Mouse (Mus musculus) midbrain, postnatal 0 days (tissue): ENCODE results near the gene Podn. TPM values are rescaled to one million over a fixed set of nuclear protein-coding genes. Genes with fewer than 3 reads are reported as not detected.

Experiments
- ATAC-seq: fragments of 200-750 bp; cut with Nextera tagmentation; 2 replicates; pipeline ENCODE4 v1.8.0; 2017; ENCODE audit warnings: moderate number of reproducible peaks, mild to moderate bottlenecking, moderate TSS enrichment, moderate library complexity; ENCODE audit not compliant: low FRiP score
- DNase-seq: peaks from one replicate; pipeline ENCODE4 v3.0.0-alpha.2; 2015; ENCODE audit warnings: low spot score
- H3K27ac ChIP-seq: fragments of 300-500 bp; sonication (generic); 2 replicates; pipeline ENCODE4 v1.5.1; 2014; ENCODE audit warnings: low read depth, mild to moderate bottlenecking, low read length, mixed read lengths
- H3K27me3 ChIP-seq: fragments of 300-500 bp; sonication (generic); 2 replicates; pipeline ENCODE4 v1.6.1; 2014; ENCODE audit warnings: low read length, control low read depth, mixed read lengths; ENCODE audit not compliant: insufficient read depth
- H3K36me3 ChIP-seq: fragments of 300-500 bp; sonication (generic); 2 replicates; pipeline ENCODE4 v1.6.1; 2014; ENCODE audit warnings: low read length, control low read depth, mixed read lengths; ENCODE audit not compliant: insufficient read depth
- H3K4me1 ChIP-seq: fragments of 300-500 bp; sonication (generic); 2 replicates; pipeline ENCODE4 v1.6.1; 2014; ENCODE audit warnings: mild to moderate bottlenecking, control low read depth, antibody characterized with exemption, low read length, mixed read lengths; ENCODE audit not compliant: insufficient read depth
- H3K4me2 ChIP-seq: fragments of 300-500 bp; sonication (generic); 2 replicates; pipeline ENCODE4 v1.6.1; 2014; ENCODE audit warnings: low read depth, mild to moderate bottlenecking, low read length, mixed read lengths; ENCODE audit not compliant: poor library complexity, severe bottlenecking
- H3K4me3 ChIP-seq: fragments of 300-500 bp; sonication (generic); 2 replicates; pipeline ENCODE4 v1.5.1; 2014; ENCODE audit warnings: low read depth, mild to moderate bottlenecking, low read length, moderate library complexity
- H3K9ac ChIP-seq: fragments of 300-500 bp; sonication (generic); replicated peaks from 2 replicates; pipeline ENCODE4 v1.6.1; 2014; ENCODE audit warnings: mild to moderate bottlenecking, low read length, moderate library complexity, mixed read lengths; ENCODE audit not compliant: poor library complexity, severe bottlenecking
- H3K9me3 ChIP-seq: fragments of 300-500 bp; sonication (generic); 2 replicates; pipeline ENCODE4 v1.6.1; 2016; ENCODE audit warnings: low read length, control low read depth
- CTCF ChIP-seq: IDR thresholded peaks from 2 replicates; pipeline ENCODE4 v1.5.1; 2016; ENCODE audit warnings: antibody characterized with exemption, mild to moderate bottlenecking
- WGBS: fragments of 180-500 bp; shearing (Covaris S2); extraction: QIAGEN DNeasy Blood & Tissue Kit; methylation state at CpG from one replicate; pipeline ENCODE4 v1.1.7; 2014; 5-methylcytosine and 5-hydroxymethylcytosine counted together
- polyA plus RNA-seq: library from polyadenylated mRNA; unstranded; fragments of >200 nt; fragmentation: Nextera tagmentation; extraction: Ambion mirVana; gene quantifications from 2 replicates; pipeline ENCODE4 v1.2.1, GENCODE M21; 2015
- total RNA-seq: library from RNA; depleted of rRNA; stranded (reverse); fragments of >200 nt; gene quantifications from 2 replicates; pipeline ENCODE4 v1.2.3, GENCODE M21; 2014

Gene Podn
- total and polyA plus RNA-seq, 2 experiments from 2014 or later: 1.5 to 5.7 TPM

DNA sequence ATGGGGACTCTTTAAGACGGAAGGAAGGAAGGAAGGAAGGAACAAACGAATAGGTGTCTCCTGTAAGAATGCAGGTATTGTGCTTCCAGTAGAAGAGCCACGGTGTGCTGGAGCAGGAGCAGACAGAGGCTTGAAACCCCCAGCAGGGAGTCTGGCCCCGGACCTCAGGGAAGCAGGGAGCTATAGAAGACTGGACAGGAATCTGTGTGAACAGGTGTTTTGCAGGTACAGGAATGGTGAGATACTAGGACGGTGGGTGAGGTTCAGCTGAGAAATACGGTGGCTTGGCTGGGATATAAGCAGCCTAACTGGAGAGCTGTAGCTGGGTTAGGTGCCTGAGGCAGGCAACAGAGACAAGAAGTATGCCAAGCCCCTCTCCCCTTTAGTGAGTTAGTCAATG lies 76.1 kb downstream of the Podn start:
- Histone ChIP-seq H3K36me3 (no peaks in the 10 kb centered on the region), H3K27ac (no peak overlapping the region), H3K9ac (no peak overlapping the region), H3K27me3 (no peaks in the 10 kb centered on the region), H3K4me3 (no peak overlapping the region), H3K4me1 (no peaks in the 10 kb centered on the region), H3K4me2 (no peak overlapping the region), H3K9me3 (no peaks in the 10 kb centered on the region)
- TF ChIP-seq CTCF: no peak
- ATAC-seq: no peak
- DNase-seq: no peak
- 86% methylated on average over 6 of the region's 6 CpGs for WGBS

DNA sequence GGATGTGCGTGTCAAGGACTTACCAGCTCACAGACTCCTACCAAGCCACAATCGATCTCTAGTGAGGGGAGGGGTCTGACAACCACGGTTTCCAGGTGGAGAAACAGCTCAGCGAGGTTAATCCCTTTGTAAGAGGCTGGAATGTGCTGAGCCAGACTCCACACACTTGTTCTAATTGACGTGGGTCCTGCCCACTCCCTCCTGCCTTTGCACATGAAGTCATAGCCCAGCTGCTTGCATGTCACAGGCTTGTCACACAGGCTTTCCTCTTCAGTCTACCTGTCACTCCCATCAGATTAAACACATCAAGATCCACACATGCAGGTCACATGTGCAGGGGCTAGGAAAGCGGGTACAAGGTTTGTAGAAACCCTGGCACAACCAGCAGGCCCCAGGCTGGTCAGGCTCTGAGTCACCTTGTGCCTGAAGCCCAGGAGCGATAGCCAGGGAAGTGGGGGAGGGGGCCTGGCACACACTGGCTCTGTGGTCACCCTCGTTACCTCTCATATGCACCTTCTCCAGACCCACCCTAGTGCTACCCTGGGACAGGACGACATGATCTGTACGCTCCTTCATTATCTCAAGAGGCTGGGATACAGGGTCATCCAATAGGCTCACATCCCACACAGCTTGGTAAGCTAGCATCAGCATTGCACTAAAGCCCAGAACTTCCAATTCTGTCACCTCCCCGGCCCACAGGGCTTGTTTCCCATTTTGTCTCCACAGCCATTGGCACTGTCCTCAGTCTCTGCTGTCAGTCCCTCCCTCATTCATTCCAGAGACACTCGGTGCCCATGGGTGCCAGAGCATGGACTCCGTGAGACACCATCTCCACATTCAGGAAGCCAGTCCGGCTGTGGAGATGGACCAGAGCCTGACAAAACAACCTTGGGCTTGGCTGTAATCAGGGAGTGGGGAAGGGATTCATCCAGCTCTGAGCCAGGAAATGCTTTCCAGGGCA lies 77.0 kb downstream of the Podn start:
- Histone ChIP-seq H3K9me3 (no peaks in the 10 kb centered on the region), H3K36me3 (no peaks in the 10 kb centered on the region), H3K27me3 (no peaks in the 10 kb centered on the region), H3K9ac (no peak overlapping the region), H3K4me3 (no peak overlapping the region), H3K4me2 (no peak overlapping the region), H3K27ac (no peak overlapping the region), H3K4me1 (no peaks in the 10 kb centered on the region)
- 55% methylated on average over 13 of the region's 14 CpGs for WGBS
- TF ChIP-seq CTCF: no peak
- ATAC-seq (no peak), DNase-seq (no peak)

DNA sequence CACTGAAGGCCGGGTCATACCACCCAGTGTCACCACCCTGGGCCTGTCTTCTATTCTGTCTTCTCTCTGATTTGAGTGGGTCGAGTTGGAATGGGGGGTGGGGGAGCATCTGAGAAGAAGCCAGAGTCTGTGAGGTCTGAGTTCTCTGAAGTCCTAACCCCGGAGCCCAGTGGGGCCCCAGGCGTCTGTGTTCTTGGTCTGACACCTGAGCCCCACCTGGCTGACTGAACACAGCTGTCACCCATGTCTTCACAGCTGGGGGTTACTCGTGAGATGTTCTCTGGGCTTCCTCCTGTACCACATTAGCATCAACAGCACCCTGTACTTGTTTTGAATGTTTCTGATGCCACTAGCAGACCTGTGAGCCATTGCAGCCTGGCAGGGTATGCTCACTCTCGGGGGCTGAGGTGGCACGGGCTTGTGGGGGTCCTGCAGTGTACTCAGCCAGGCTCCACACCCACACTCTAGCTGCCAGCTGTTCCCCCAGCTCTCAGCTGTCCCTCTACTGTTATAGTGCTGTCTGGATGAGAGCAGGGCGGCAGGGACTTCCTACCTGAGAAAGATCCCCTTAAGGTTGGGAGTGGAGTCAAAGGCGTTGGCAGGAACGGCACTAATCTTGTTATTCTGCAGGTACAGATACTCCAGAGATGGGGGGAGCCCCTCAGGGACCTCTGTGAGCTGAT lies 77.9 kb downstream of the Podn start:
- ATAC-seq (no peak), DNase-seq (no peak)
- H3K4me2 ChIP-seq: no peak overlapping the region
- WGBS: 58% methylated on average over 10 of the region's 10 CpGs
- H3K9me3 ChIP-seq: no peaks in the 10 kb centered on the region
- H3K4me3 ChIP-seq: no peak overlapping the region
- H3K9ac ChIP-seq: no peak overlapping the region
- no peaks in the 10 kb centered on the region for H3K27me3 ChIP-seq
- H3K36me3 ChIP-seq: no peaks in the 10 kb centered on the region
- H3K27ac ChIP-seq: no peak overlapping the region
- TF ChIP-seq CTCF: no peak
- H3K4me1 ChIP-seq: no peaks in the 10 kb centered on the region

DNA sequence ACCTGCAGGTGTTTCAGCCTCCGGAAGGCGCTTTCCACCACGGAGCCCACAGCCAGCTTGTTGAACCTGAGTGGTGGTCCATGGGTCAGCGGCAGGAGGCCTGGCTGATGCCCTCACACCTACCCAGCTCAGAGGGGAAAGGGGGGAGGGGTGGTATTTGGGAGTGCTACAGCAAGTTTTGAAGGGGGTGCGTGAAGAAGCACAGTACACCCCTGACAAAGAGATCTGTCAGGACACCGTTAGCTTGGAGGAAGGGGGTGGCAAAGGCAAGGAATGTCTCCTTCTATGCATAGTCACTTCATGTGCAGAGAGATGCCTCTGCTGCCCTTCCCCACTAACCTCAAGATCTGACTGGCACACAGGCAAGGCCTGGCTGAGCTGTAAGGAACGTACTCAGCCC lies 78.4 kb downstream of the Podn start:
- Histone ChIP-seq H3K9ac (no peak overlapping the region), H3K4me1 (no peaks in the 10 kb centered on the region), H3K27ac (no peak overlapping the region), H3K36me3 (no peaks in the 10 kb centered on the region), H3K4me3 (no peak overlapping the region), H3K27me3 (no peaks in the 10 kb centered on the region), H3K4me2 (no peak overlapping the region), H3K9me3 (no peaks in the 10 kb centered on the region)
- WGBS: 90% methylated on average over 7 of the region's 7 CpGs
- TF ChIP-seq CTCF: no peak
- no peak for ATAC-seq
- no peak for DNase-seq

DNA sequence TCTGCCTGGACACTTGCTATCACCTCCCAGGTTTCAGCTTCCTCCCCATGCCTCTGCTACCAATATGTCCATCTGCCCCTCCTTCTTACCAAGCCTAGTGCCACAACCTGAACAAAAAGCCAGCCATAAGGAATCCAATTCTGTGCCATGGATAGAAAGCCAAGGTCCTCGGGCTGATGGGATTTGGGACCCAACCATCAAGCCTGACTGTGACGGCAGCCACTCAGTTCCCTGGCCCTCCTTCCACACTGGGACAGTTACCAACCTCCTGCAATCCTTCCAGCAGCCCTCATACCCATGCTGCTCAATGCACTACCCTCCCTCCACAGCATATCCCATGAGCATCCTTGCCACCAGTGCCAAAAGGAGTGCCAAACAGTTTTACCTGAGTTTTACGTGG lies 79.9 kb downstream of the Podn start:
- H3K9ac ChIP-seq: no peak overlapping the region
- 84% methylated on average over 3 of the region's 3 CpGs for WGBS
- DNase-seq: no peak
- H3K4me2 ChIP-seq: no peak overlapping the region
- H3K27ac ChIP-seq: no peak overlapping the region
- H3K9me3 ChIP-seq: no peaks in the 10 kb centered on the region
- H3K4me1 ChIP-seq: no peaks in the 10 kb centered on the region
- no peak for TF ChIP-seq CTCF
- no peaks in the 10 kb centered on the region for H3K27me3 ChIP-seq
- no peaks in the 10 kb centered on the region for H3K36me3 ChIP-seq
- no peak overlapping the region for H3K4me3 ChIP-seq
- ATAC-seq: no peak
